Mouse (Mus musculus) mature B cell (primary cell): ENCODE data around the gene Psmc5.

Experiments used
- in situ Hi-C: fragments of 300-500 bp; cut with MboI; formaldehyde crosslinking; loops from 2 replicates; pipeline ENCODE4 v1.14.3; 2019

Gene Psmc5

DNA sequence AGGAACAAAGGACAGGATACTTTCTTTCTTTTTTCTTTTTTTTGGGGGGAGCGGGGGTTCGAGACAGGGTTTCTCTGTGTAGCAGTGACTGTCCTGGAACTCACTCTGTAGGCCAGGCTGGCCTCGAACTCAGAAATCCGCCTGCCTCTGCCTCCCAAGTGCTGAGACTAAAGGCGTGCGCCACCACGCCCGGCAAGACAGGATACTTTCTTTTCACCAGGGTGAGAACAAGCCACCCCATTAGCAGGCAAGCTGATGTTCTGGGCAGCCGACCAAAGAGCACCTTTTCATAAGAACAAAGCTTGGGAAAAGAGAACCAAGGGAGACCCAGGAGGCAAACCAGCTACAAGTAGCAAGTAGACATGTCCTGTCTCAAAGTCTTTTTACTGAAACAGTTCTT lies 50.8 kb downstream of the Psmc5 start:
- in situ Hi-C loops: no loop called here

- in situ Hi-C loops: no loop called here
Observed at GRCm38 (mm10) chr11:106307432-106307831, 51.5 kb downstream of the Psmc5 start.

GRCm38 (mm10) chr11:106308162-106308561 lies 52.2 kb downstream of the Psmc5 start:
- in situ Hi-C loops: no loop called here

- in situ Hi-C loops: no loop called here
Observed at GRCm38 (mm10) chr11:106310123-106310522, 54.2 kb downstream of the Psmc5 start.
